Mouse (Mus musculus) mesoderm, embryonic 11.5 days (tissue): ENCODE measurements around the gene Entpd4b.
"Not testable (repeated sequence)": the region's sequence is repeated elsewhere in the genome, so short reads cannot be mapped to it uniquely, and the experiment has no call there.

Experiments
- DNase-seq: peaks from one replicate; pipeline ENCODE4 v3.0.0-alpha.2; 2012; ENCODE audit warnings: low read depth, low spot score

Gene Entpd4b

DNA sequence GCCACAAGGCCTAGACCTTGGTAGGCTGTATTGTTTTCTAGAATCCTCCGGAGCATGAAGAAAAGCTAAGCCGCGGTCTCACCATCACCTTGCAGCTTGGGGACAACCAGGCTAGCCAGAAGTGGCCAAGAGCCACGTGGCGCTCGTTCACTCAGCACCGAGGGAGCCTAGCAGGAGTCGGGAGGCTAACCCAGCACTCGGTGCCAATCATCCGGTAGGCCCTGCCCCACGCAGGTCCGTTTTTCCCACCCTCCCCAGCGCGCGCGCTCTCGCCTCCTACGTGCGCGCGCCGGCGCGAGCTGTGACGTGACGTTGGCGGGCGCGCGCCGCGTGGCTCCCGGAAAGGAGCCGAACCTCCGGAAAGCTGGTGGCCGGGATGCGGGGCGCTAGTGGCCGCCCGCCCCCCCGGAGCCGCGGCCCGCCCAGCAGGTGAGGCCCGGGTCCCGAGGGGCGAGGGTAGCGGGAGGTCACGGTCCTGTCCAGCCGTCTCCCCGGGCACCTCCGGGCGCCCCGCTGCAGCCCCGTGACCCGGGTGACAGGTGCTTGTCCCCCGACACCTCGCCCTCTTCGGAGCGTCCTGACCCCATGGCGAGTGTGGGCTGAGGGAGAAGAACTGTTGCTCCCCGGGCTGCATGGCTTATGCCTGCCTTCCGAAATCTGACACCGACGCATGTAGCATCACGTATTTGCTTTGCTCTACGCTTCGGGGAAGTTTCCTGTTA is at the start of gene Entpd4b:
TSS of gene Entpd4b (plus strand) at position 315 of the 722 bp plus-strand sequence.
- not testable (repeated sequence) for DNase-seq

DNA sequence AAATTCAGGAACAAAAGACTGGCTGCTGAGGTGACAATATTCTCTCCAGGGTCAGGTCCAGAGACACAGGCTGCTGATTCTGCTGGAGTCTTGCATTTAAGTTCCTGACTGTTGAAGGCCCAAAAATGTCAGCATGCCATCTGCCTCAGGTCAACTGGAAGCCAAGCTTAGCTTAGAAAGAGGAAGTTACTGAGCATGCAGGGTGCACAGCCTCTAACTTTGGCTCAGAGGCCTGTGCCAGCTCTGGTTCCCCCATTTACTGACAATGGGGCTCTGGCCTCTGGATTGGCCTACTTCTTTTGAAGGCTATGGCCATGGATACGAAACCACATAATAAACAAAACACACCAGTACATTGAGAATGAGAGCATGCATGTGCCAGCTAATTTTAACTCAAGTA is 48.2 kb upstream of the Entpd4b start:
- DNase-seq = not testable (repeated sequence)

DNA sequence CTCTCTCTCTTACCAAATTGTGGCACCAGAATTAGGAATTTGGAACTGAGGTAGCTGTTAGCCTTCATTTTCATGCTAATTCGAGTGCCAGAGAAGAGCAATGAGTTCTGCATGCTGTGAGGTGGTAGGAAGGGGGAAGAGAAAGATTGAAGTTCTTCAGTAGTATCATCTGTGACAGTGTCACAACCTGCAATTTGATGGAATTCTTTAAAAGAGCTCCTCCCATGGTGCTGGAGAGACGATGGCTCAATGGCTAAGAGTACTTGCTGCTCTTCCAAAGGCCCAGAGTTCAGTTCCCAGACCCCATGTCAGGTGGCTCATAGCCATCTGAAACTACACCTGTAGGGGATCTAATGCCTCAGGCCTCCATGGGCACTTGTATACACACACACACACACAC is 42.8 kb upstream of the Entpd4b start, which contains the start of gene Gm27179:
TSS of gene Gm27179 (minus strand) at position 101 of the 400 bp plus-strand sequence.
- DNase-seq = not testable (repeated sequence)

DNA sequence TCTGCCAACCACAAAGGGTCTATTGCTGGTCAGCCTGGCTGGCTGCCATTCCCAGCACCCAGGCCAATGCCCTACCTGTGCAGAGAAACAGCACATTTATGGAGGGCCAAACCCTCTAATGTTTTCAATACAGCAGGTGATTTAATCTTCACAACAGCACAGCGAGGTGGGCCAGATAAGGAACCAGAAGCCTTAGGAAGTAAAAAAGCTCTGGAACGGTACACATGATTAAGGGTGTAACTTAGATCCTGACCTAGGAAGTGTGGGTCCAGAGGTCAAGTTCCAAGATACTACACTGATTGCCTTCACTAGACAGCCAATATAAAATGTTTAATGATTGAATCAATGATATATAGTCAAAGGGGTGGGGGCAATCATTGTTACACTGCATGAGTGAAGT is 34.4 kb upstream of the Entpd4b start:
- not testable (repeated sequence) for DNase-seq

DNA sequence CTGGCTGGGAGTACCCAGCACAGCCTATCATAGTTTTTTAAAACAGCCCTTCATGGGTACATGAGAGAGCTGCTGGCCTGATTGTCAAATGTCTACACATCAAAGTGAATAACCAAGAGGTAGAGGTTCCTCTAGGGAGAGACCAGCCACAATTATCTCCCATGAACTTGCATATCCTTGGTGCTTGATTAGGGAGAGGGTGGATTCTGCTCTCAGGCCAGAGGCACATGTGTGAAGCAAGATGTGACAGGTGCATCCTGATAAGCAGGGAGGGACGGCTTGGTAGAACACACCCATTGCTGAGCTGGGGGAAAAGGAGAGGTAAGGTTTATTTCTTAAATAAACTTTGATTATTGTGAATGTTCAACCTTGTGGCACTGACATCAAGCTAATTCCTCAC is 32.2 kb upstream of the Entpd4b start:
- DNase-seq = not testable (repeated sequence)

DNA sequence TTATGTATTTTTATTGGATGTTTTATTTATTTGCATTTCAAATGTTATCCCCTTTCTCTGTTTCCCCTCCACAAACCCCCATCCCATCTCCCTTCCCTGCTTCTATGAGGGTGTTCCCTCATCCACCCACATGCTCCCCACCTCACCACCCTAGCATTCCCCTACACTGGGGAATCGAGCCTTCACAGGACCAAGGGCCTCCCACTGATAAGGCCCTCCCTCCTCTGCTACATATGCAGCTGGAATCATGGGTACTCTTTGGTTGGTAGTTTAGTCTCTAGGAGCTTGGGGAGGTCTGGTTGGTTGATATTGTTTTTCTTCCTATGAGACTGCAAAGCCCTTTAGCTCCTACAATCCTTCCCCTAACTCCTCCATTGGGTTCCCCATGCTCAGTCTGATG is 29.0 kb upstream of the Entpd4b start:
- DNase-seq = not testable (repeated sequence)

DNA sequence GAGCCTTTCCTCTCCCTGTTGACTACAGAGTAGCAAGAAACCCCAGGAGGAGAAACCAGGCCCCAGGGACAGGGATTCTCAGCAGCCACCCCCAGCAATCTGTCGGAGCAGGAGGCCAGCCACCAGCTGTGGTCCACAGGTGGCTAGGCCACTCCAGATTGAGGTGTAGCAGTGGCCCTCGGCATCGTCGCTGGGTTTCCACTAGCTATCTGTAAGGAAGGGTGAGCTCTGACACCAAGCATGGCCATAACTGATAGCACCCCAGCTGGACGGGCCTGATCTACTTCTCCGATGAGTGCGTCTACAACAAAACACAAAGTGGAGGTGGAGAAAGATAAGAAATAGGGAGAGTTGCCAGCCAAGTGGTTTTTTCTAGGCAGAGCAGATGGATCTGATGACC is 18.7 kb upstream of the Entpd4b start:
- DNase-seq = not testable (repeated sequence)

DNA sequence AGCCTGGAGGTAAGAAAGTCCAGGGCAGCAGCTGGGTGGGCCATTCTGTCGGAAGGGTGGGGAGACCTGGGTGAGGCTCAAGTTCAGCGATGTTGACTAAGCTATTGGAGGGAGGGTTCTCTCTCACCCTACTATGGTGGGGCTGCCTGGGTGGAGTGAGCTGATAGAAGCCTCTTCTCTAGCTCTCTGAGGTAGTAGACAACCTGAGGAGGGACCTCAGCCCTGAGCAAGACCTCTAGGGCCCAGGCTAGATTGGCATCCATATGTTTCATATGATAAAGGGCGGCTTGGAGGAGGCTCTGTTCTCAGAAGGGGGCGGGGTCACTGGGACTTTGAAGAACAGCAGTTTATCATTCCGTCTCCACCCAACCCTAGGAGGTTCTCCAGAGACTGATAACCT is 15.1 kb upstream of the Entpd4b start:
- not testable (repeated sequence) for DNase-seq

DNA sequence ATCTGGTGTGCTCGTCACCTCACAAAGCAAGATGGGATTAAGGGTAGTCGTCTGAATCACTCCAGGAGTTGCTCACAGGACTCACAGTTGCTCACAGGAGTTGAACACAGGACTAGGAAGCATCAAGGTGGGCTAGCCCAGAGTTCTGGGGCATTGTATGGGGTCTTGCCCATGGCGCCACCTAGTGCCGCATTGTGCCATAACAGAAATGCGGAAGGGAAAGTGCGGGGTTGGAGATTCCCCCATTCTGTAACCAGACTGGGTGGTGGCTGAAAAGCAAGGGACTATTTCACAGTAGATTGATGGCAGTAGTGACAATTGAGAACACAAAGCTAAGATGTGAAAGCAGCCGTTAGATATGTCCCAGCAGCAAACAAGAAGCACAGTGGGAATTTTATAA is 12.5 kb upstream of the Entpd4b start:
- DNase-seq = not testable (repeated sequence)

DNA sequence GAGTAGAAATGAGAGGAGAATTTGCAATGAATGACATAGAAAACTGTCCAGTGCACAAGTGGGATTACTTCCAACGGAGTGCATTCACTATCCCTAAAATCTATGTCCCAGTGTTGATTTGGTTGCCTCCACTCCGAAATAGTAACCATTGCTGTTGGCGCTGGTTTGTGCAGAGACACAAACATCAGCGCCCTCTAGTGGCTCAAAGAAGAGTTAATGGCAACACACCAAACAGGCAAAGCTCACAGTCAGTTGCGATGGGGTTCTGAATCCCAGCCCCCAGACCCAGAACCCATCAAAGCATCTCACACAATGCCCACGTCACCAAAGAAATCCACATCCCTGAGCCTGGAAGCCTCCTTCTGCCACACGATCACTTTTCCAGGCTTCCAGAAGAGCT is 11.2 kb upstream of the Entpd4b start:
- not testable (repeated sequence) for DNase-seq

DNA sequence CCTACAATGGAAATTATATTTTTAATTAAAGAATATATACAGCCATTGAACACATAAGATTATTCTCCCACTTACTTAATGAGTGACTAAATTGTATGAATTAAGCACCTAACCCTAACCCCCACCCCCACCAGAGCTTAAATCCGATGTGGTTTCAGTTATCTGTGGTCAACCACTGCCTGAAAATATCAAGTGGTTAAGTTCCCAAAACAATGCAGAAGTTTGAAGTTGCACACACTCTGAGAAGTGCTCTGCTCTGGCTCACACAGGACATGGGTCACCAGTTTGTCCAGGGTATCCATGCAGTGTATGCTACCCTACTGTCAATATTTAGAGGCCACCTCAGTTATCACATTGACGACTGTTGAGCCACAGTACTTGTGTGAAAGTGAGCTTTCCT is 10.2 kb upstream of the Entpd4b start:
- DNase-seq = not testable (repeated sequence)

DNA sequence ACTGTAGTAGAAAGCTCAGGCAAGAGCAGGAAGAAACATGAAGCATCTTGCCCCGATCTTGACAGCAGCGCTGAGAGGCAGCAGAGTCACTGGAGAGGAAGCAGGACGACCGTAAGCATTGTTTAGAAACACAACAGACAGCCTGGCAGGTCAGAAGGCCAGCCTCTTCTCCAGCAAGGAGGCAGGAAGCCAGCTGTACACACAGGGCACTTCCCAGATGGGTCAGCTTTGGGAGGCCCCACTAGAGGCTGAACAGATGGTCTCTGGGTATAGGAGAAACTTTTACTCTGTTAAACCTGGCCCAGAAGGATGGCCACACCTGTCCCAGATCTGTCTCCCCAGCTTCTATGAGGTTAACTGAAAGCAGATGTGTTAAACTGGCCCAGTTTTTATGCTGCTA is 7.9 kb upstream of the Entpd4b start:
- DNase-seq = not testable (repeated sequence)

DNA sequence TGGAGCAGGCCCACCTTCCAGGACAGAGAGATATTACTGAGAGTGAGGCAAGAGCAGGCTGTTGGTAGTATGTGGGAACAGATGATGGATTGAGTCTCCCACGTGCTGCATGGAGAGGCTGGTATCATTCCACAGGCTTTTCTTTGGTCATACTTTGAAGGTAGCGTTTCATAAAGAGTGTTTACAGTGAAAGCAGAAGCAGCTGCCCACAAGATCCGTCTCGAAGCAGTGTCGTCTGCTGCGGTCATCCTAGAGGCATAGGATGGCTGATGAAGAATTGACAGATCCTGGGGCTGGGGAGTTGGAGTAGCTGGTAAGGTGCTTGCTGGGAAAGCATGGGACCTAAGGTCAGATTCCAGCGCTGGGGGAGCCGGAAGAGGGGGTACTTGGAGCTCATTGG is 1.6 kb downstream of the Entpd4b start:
- not testable (repeated sequence) for DNase-seq

DNA sequence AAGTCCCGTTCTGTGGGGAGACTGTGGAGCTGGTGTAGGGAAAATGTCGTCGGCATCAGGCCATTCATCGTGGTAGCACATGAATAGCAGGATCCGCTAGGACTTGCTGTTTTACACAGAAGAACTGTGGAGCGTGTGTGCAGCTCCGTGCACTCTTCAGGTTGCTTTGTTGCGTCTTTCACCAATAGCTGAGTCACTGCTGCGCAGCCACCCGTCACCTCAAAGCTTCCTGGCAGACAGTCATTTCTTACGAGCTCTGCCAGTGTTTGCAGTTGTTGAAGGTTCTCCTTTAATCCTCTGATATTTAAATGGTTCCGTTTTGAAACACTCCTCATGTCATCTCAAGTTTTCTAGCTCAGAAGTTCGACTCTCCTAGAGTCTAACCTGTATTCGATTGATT is 2.3 kb downstream of the Entpd4b start:
- DNase-seq = not testable (repeated sequence)
